Mouse (Mus musculus) c-Kit-positive CD71-positive TER-119-negative erythroid progenitor cells, embryonic 14.5 days (primary cell): Measurements from ENCODE around the gene Gpr146.

Source experiments
- DNase-seq: peaks from one replicate; pipeline ENCODE4 v3.0.0-alpha.2; 2013; ENCODE audit warnings: low read depth

The Gpr146 gene

GRCm38 (mm10) chr5:139399991-139400390, 22.5 kb downstream of the Gpr146 start:
- DNase-seq, result no peak

- no peak for DNase-seq
Measured at GRCm38 (mm10) chr5:139402106-139402505, 24.6 kb downstream of the Gpr146 start.

DNA sequence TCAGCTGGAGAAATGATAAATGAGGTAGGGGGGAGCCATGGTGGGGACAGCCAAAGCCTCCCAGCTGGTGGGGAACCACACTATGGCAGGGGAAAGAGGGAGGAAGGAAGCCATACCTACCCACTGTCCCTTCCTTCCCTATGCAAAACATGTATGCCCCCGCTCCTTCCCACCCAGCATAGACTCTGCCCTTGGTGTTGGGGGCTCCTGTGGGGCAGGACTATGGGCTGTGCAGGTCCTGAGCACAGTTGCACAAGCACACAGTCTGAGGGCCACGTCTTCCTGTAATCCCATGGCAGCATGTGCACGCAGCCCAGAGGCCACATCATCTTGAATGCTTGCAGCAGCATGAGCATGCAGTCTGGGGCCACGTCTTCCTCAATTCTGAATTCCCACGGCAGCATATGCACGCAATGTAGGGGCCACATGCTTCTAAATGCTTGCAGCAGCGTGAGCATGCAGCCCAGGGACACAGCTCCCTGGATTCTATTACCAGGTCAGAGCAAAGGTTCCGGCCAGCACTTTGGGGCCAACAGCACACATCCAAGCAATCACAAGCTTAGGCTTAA, 26.3 kb downstream of the Gpr146 start:
- no peak for DNase-seq

DNA sequence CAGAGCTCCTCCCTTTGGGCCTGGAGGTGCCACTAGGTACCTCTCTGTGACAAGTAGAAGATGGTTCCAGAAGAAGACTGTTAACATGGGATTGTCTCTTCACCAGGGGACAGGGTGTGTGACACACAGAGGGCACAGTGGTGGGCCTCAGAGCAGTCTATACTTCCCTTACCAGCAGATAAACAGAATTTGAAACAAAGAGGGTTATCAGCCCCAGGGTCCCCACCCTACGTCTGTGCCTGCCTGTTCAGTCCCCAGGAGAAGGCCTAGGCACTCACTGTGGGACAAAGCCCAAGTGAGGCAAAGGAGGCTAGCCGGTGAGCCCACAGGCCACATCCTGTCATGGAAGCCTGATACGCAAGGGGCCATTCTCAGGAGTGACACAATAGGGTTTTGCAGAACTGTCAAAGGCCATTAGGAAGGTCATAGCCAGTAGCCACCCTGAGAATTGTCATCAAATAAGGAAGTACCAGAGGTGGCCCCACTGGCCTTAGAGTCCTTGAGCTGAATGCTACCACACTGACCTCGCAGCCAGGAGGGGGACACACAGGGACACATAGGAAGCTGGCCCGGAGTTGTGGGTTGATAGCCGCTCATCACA, 27.4 kb downstream of the Gpr146 start, which contains the start of gene C130050O18Rik:
Gene C130050O18Rik (plus strand): TSS at position 480 of the 601 bp plus-strand sequence.
- DNase-seq, result no peak

DNA sequence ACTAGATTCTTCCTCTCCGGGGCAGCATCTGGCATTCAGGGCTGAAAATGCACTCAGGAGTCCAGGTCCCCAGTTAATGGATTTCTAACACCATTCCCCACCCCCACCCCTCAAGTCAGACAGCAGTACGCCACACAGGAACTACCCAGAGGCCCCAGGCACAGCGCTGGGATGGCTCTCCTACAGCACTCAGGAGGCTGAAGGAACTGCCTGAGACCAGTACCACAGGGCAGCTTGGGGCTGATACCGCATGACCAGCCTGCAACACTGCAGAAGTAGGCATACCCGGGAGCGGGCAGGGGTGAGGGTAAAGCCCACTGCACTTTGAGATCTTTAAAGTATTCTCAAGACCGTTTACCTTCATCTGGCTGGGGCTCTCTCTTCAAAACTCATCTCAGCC, 28.0 kb downstream of the Gpr146 start:
- DNase-seq, result no peak

DNA sequence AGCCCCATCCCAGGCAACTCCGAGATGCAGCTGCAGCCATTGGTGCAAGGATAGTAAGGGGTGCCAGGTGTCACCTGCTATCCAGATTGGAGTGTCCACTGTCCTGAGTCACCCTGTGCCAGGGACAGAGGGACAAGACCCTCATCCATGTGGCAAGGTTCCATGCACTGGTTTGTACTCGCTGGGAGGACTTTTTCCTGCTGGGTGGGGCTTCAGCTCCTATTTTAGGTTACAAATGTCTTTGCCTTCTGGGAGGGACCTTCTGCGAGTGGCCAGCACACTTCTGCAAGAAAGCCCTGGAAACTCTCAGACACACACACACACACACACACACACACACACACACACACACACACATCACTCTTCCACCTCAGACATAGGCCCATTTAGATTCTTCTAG, 28.5 kb downstream of the Gpr146 start:
- no peak for DNase-seq

GRCm38 (mm10) chr5:139407121-139407885, 29.8 kb downstream of the Gpr146 start:
- DNase-seq, result no peak

GRCm38 (mm10) chr5:139408511-139408910, 31.0 kb downstream of the Gpr146 start:
- DNase-seq, result no peak

GRCm38 (mm10) chr5:139409412-139409811, 31.9 kb downstream of the Gpr146 start:
- no peak for DNase-seq

GRCm38 (mm10) chr5:139410056-139410455, 32.6 kb downstream of the Gpr146 start:
- no peak for DNase-seq

GRCm38 (mm10) chr5:139411117-139411516, 33.6 kb downstream of the Gpr146 start:
- DNase-seq, result no peak

DNA sequence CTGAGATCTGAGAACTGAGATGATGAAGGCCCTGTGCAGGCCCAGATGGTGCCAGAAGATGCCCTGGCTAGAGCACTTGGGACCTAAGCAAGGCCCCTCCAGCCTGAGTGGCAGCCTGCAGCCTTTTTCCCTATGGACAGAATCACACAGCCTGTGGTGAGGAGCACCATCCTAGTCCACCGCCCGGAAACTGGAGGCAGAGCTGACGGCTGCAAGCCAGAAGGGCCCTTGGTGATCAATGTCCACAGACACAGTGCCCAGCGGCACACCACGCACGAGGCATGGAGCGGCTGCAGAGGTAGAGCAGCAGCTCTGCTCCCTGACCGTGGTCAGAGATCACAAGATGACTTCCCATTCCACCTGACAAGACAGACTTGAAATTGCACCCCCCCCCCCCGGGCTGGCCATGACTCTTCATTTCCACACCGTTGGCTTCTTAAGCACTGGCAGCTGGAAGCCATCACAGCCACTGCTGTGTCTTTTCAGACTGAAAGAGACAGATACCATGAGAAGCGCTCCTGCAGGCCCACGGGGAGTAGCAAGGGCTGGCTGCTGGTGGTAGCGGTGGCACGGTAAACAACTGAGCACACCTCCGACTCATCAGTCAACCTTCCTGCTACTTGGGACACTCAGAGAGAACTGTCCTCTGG, 34.3 kb downstream of the Gpr146 start:
- DNase-seq, result no peak

GRCm38 (mm10) chr5:139413545-139413944, 36.0 kb downstream of the Gpr146 start:
- no peak for DNase-seq

DNA sequence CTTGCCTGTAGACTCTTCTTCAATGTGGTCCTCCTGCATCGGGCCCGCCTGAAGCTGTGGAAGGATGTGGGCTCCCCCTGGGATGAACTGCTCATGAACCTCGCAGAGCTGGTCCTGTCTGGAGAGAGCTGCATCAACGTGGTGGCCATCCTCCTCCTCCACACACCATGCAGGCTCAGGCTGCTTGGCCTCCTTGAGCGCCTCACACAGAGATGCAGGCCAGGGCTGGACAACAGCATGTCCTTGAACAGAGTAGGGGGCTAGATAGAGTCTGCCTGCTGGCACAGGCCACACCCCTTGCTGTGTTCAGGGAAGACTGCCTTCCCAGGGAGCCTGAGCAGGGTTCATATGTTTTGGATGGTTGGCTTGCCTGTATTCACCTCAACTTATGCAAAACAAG, 37.5 kb downstream of the Gpr146 start:
- DNase-seq, result no peak

DNA sequence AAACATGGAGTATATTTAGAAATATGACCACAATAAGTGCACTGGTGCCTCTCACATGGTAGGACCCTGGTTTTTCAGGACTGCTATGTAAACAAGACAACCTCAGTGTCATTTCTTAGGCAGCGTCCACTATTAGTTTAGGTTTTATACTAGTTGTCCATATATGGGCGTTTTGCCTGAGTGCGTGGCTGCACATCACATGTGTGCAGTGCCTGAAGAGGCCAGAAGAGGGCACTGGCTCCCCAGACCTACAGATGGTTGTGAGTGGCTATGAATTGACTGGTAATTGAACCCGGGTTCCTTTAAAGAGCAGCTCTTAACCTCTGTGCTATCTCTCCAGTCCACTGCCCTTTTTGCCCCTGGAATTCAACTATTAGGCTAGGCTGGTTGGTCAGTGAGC, 39.4 kb downstream of the Gpr146 start:
- DNase-seq, result no peak

DNA sequence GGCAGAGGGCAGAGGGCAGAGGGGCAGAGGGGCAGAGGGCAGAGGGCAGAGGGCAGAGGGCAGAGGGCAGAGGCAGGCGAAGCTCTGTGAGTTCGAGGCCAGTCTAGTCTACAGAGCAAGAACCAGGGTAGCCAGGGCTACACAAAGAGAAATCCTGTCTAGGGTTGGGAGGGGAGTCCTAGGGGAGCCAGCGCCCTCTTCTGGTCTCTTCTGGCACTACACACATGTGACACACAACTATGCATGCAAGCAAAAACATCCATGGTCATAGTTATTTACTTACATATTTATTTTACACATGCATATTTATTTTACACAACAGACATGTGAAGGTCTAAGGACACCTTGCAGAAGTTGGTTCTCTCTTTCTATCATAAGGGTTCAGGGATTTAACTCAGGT, 40.0 kb downstream of the Gpr146 start:
- DNase-seq, result no peak

DNA sequence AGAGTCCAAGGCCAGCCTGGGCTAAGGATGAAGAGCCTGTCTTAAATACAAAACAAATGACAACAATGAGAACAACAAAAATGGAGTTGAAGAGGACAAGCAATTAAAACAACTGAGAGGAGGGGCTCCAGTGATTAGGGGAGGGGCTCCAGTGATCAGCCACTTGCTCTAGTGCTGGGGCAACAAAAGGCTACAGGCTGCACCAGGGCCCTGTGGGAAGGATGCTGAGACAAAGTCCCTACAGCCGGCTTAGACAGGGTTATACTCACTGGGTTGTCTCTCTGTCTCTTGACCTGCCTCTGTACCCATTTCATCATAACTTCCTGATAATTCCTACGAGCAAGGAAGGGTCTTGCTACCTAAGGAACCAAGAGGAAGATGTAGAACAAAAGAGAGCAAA, 40.6 kb downstream of the Gpr146 start:
- DNase-seq, result no peak

GRCm38 (mm10) chr5:139418633-139419032, 41.1 kb downstream of the Gpr146 start:
- no peak for DNase-seq

- no peak for DNase-seq
Measured at GRCm38 (mm10) chr5:139423026-139423865, 45.7 kb downstream of the Gpr146 start, which contains the start of gene Gper1. Gene Gper1, plus strand, starts transcription at chr5:139423151.

DNA sequence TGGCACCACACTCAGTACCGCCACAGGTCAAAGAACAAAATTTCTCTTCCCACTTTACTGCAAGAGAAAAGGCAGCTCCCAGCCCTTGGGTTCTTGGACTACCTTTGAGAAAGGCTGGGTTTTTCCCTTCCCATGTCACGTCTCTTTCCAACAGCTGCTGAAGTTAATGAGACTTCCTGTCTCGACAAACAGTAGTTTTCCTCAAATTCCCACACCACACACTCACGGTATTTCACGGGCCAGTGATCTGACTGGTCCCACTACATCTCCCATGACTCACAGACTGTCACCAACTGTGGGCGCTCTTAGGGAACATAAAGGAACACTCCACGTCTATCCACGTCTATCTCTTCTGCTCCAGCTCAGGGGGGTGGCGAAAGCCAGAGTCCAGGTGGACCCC, 47.7 kb downstream of the Gpr146 start:
- no peak for DNase-seq

GRCm38 (mm10) chr5:139427001-139427400, 49.5 kb downstream of the Gpr146 start:
- no peak for DNase-seq

- DNase-seq, result no peak
Measured at GRCm38 (mm10) chr5:139427989-139428388, 50.5 kb downstream of the Gpr146 start.
